Mouse (Mus musculus) colon, adult 2 months (tissue): Measurements from ENCODE around the gene Usp33. TPM values are rescaled to one million over a fixed set of nuclear protein-coding genes. Genes with fewer than 3 reads are reported as not detected.

ENCODE experiments used
- polyA plus RNA-seq: library from polyadenylated mRNA; depleted of rRNA; stranded (reverse); fragments of >200 nt; gene quantifications from 2 replicates; pipeline ENCODE4 v1.2.3, GENCODE M21; 2012; rRNA removed

Gene Usp33
- polyA plus RNA-seq = 10.2 and 18.1 TPM in 2 replicates

GRCm38 (mm10) chr3:152345732-152346632, at the start of gene Usp33:
Gene Usp33 (plus strand): TSS chr3:152346478.

GRCm38 (mm10) chr3:152339862-152340557, 6.3 kb upstream of the Usp33 start, which contains the start of gene Miga1:
Gene Miga1 (minus strand): TSS chr3:152340407.

GRCm38 (mm10) chr3:152395350-152396277, 49.3 kb downstream of the Usp33 start, which contains the start of gene Zzz3:
Gene Zzz3 (plus strand): TSS chr3:152395473.

Other genes starting within 250 kb of the Usp33 start
- gene Gipc2, start 180.2 kb upstream of the Usp33 start, polyA plus RNA-seq = 95.2 and 96.1 TPM in 2 replicates
- 2.4 and 2.7 TPM in 2 replicates for gene Dnajb4, start 136.2 kb upstream of the Usp33 start, polyA plus RNA-seq
- 46.7 and 57.2 TPM in 2 replicates for gene Fubp1, start 136.1 kb upstream of the Usp33 start, polyA plus RNA-seq
- gene Nexn, start 80.1 kb upstream of the Usp33 start, polyA plus RNA-seq = 0.09 TPM in 1 of 2 replicates, not detected in the other
- 6.4 and 8.8 TPM in 2 replicates for gene Miga1, start 6.1 kb upstream of the Usp33 start, polyA plus RNA-seq
- 10.8 and 10.9 TPM in 2 replicates for gene Zzz3, start 49.0 kb downstream of the Usp33 start, polyA plus RNA-seq